20 mouse cellular contexts compared by ENCODE assay signal in the genomic region with DNA sequence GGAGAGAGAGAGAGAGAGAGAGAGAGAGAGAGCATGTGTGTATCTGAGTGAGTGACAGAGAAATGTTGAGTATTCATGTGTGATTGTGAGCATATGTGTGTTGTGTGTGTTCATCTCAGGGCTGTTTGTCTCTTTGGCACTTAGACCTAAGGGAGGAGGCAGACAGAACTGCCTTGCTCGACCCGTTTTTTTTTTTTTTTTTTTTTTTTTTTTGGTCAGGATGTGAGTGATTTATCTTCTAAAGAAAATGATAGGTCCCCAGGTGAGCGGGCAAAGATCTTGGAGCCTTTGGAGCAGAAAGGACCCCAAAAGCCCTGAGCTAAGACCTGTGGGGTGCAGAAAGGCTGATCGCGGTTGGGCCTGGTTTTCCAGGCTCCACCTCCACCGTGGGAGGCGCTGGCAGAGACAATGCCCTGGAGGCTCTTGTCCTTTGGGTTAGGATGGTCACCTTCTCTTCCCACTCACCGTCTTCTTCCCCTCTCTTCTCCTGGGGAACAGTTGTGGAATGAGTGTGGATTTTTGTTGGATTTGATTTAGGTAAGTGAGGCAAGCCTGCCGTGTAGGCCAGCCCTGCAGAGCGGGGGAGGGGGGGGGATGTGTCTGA.
DNase-seq lines count a peak whose midpoint lies in the region; TF ChIP-seq lines count a peak whose summit lies in the region.
"Had no signal": no experiment of that assay in that cellular context is flagged by ENCODE, and none has a peak within 500 bp of the region (broad histone marks: within the 10 kb centered on the region; RNA-seq: fewer than 3 reads in every experiment).

No protein-coding gene starts in this region.

- TF ChIP-seq CTCF in E14TG2a.4 (conservative IDR thresholded peaks at IDR 0.05; ENCODE audit: low read length) = no peak

- DNase-seq in heart, adult 11 months = peak; percentile 59
- DNase-seq in heart, postnatal 25 days (ENCODE audit: low spot score) = no peak
- peak; percentile 49 for DNase-seq in ZHBTc4 (ENCODE audit: low read depth, low spot score)
- peak; percentile 44 for DNase-seq in limb, embryonic 10.5 days (ENCODE audit: low spot score)
- no peak for DNase-seq in kidney, postnatal 14 days
- no peak for DNase-seq in gastrocnemius, adult 8-10 months (ENCODE audit: low spot score in 2 of 2)
- DNase-seq in gastrocnemius, postnatal 14 days = no peak
- DNase-seq: adrenal gland, adult 8-10 months; cerebellum, adult 11 months; cerebellum, adult 8-10 months; gastrocnemius, adult 2 months; heart, adult 2 months; heart, postnatal 14 days had no signal

- H3K4me1 ChIP-seq in E14TG2a.4 (replicated peaks; ENCODE audit: low read depth, low read length) = peaks cover 81% of the 10 kb centered on the region
- peaks cover 31% of the 10 kb centered on the region; the same call in 1 of the 2 replicates for H3K4me1 ChIP-seq in limb, embryonic 10.5 days
- H3K4me1 ChIP-seq: heart, embryonic 15.5 days had no signal

- peak overlapping the region; percentile 25; the same call in 1 of the 2 replicates for H3K27ac ChIP-seq in limb, embryonic 10.5 days
- H3K27ac ChIP-seq: embryonic facial prominence, embryonic 15.5 days; forebrain, embryonic 10.5 days; gastrocnemius, adult 2 months; heart, adult 2 months; heart, embryonic 15.5 days; hindbrain, embryonic 10.5 days; hindbrain, embryonic 15.5 days had no signal

- peak overlapping the region; percentile 75 for H3K4me3 ChIP-seq in E14TG2a.4 (replicated peaks; ENCODE audit: low read length)
- H3K4me3 ChIP-seq in limb, embryonic 10.5 days = no peak overlapping the region
- H3K4me3 ChIP-seq: embryonic facial prominence, embryonic 15.5 days; erythroblast, embryonic 14.5 days; forebrain, embryonic 10.5 days; gastrocnemius, adult 2 months; heart, adult 2 months; heart, embryonic 15.5 days; hindbrain, embryonic 10.5 days; hindbrain, embryonic 15.5 days had no signal

- H3K36me3 ChIP-seq in E14TG2a.4 (ENCODE audit: insufficient read depth, low read length) = peaks cover 14% of the 10 kb centered on the region
- no peaks in the 10 kb centered on the region for H3K36me3 ChIP-seq in limb, embryonic 10.5 days
- H3K36me3 ChIP-seq: embryonic facial prominence, embryonic 15.5 days; forebrain, embryonic 10.5 days; heart, embryonic 15.5 days; hindbrain, embryonic 10.5 days; hindbrain, embryonic 15.5 days had no signal

- 27% methylated on average over 10 of the region's 10 CpGs for WGBS in limb, embryonic 10.5 days

- H3K9me3 ChIP-seq in E14TG2a.4 (ENCODE audit: low read length) = no peaks in the 10 kb centered on the region; the same call in 1 of the 2 replicates
- no peaks in the 10 kb centered on the region for H3K9me3 ChIP-seq in limb, embryonic 10.5 days (replicated peaks)
- H3K9me3 ChIP-seq: embryonic facial prominence, embryonic 15.5 days; forebrain, embryonic 10.5 days; heart, embryonic 15.5 days; hindbrain, embryonic 10.5 days; hindbrain, embryonic 15.5 days had no signal

- intact Hi-C loops in heart, postnatal 25 days (cut with DNase I) = no loop called here
- intact Hi-C loops in gastrocnemius, postnatal 14 days (cut with DNase I; ENCODE audit: low total_unique reads) = loop anchor here (5.0 to 10.0 kb wide), 3 partner anchors 59 to 679 kb away; no protein-coding TSS in a partner anchor

- no peaks in the 10 kb centered on the region for H3K27me3 ChIP-seq in E14TG2a.4 (ENCODE audit: insufficient read depth, low read length)
- peaks cover 37% of the 10 kb centered on the region for H3K27me3 ChIP-seq in limb, embryonic 10.5 days (ENCODE audit: low read depth, poor library complexity, severe bottlenecking)

Comparison
In these comparisons a context has a peak if more than half of its experiments do, and no peak if none do; other contexts are left out.
1. DNase-seq: peak in heart, adult 11 months (single experiment), ZHBTc4 (single experiment) and limb, embryonic 10.5 days (single experiment); none in heart, postnatal 25 days (single experiment), kidney, postnatal 14 days (single experiment), gastrocnemius, adult 8-10 months (0 of 2) and gastrocnemius, postnatal 14 days (single experiment).